Mouse (Mus musculus): ENCODE measurements at regions not wholly inside any gene's neighbourhood (a gene's known extent, or its start where the extent isn't known, plus 50 kb on each side); places are given as distances from the start of the nearest gene placed in this dataset.
"Not testable (repeated sequence)": the region's sequence is repeated elsewhere in the genome, so short reads cannot be mapped to it uniquely, and the experiment has no call there.

GRCm38 (mm10) chr7:116680523-116680922 lies 176.4 kb downstream of the Nucb2 start:
- DNase-seq, result no peak

DNA sequence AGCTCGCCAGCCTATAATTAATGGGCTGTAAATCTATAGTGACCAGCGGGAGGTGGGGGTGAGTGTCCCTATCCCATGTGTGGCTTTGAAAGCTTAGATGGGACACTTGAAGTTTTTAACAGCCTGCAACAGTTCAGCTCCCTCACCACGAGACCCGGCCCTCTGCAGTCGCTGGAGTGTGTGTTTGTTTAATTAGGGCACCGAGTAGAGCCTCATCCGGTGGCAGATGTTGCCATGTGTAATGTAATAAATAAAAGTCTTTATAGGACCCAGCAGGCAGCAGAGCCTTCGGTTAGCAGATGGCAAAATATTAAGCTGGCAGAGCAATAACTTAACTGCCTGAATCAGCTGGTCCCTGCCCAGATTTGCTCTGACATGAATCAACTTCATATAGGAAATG lies 177.1 kb downstream of the Nucb2 start:
- no peak for DNase-seq

DNA sequence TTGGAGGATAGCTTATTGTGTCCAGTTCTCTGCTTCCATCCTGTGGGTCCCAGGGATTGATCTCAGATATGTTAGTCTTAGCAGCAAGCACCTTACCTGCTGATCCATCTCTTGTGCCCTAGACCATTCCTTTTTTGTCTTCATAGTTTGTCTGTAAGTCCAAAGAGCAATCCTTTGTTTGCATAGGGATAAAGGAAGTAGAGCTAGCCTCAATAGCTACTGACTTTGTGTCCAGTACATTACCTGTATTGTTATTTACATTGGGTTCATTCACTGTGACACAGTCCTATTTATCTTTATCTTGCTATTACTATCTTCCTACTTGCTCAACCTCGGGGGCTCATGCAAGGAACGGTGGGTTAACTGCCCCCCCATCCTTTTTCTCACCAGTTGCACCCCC lies 196.2 kb downstream of the Nucb2 start:
- DNase-seq, result no peak

DNA sequence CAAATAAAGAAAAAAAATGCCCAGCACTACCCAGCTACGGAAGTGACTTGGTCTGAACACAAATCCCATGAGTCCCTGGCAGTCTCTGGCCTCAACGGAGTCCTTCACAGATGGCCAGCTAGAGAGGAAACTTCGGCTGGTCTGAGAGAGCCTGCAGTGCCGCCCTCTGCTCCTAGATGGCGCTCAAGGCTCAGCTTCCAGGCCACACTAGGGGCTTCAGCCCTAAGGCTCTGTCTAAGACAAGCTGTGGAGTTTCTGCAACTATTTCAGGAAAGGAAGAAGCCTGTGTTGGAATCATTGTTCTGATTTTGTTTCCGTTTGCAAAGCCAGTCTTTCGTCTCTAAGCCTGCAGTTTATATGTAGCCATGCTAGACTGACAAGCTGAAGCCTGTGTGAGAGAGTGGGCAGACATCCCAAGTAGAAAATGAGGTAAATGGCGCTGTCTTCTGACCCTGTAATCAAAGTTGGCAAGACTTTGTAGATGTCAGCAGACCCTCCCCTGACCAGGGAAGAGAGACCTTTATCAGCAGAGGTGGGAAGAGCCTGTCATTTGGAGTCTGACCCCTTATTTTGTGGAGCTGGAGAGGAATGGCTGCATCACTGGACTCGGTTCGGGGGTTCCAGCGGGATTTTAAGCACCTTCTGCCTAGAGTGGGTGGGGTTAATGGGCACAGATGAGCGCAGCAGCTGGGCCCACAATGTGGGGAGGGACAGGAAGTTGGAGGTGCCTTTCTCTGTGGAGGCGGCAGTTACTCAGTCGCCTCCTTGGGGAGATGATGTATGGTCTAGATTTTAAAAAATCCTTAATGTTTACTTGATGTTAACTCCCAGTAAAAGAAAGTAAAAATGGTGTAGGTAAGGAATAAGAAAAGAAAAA lies 197.5 kb downstream of the Nucb2 start:
- peak; percentile 72 to 82 for DNase-seq

DNA sequence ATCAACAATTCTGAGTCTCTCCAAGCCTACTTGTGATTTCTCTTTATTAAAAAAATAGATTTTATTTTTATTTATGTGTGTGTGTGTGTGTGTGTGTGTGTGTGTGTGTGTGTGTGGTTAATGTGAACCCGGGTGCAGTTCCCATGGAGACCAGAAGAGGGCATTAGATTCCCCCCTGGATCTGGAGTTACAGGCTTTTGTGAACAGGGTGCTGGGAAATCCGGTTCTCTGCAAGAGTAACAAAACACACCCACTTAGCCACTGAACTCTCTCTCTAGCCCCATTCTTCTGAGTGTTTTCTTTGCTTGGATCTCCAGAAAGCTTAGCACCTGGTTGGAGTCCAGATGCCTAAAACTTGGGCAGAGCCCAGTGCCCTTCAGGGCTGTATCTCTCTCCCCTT lies 198.4 kb downstream of the Nucb2 start:
- no peak for DNase-seq

GRCm38 (mm10) chr7:116711541-116711940 lies 207.4 kb downstream of the Nucb2 start:
- no peak for DNase-seq

- DNase-seq, result peak; percentile 7 to 10
These were observed 209.0 kb downstream of the Nucb2 start for GRCm38 (mm10) chr7:116713200-116713599.

- peak; percentile 25 to 67 for DNase-seq
These were observed 211.3 kb downstream of the Nucb2 start for GRCm38 (mm10) chr7:116715234-116716046.

GRCm38 (mm10) chr7:116728379-116728778 lies 224.2 kb downstream of the Nucb2 start:
- DNase-seq, result peak; percentile 27 to 53

DNA sequence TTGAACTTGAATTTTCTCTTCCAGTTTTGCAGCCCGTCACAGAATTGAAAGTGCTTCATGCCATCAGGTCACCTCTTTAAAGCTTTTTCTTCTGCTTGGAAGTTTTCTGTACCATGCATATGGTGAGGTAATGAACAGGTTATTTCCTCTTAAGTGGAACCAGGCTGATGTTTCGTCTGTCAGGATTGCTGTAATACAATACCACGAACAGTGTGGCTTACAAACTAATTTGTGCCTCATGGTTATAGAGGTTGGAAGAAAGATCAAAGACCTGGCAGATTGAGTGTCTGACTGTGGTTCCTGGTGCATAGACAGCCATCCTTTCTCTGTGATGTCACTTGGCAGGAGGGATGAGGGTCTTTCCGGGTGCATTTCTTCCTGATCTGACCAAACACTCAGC lies 225.6 kb downstream of the Nucb2 start:
- no peak for DNase-seq

- DNase-seq, result no peak
These were observed 231.5 kb downstream of the Nucb2 start for GRCm38 (mm10) chr7:116735676-116736075.

DNA sequence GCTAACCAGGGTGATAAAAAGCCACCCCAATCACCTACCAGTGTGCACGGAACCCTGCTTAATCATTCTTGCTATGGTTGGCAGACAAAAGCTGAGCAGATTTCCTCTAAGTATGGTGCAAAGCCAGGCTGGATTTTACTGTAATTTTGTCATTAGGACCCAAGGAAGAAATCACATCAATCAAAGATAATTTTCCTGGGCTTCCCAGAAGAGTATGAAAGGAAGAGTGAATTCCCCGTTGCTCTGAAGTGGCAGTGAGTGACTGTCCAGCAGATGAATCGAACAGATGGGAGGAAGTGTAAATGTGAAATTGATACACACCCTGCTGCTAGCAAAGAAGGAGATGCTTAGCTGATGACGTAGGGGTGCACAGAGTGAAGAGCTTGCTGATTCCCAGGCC lies 232.2 kb downstream of the Nucb2 start:
- no peak for DNase-seq

- DNase-seq, result no peak
These were observed 233.8 kb downstream of the Nucb2 start for GRCm38 (mm10) chr7:116738009-116738408.

DNA sequence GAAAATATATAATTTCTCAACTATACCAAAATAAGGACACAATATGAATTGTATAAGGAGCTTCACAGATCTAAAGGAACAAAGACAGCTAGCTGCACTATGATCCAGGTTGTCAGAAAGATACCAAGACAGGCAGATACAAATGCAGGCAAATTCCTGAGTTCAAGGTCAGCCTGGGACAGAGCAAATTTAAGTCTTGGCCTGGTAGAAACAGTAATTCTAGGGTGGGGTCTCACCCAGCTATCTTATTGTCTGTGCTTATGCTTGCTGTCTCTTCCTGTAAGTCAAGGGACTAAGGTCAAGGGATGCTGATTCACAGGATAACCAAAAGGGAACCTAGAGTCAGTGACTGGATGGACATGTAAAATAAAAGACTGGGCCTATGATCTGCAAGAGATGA lies 250.4 kb downstream of the Nucb2 start:
- no peak for DNase-seq

DNA sequence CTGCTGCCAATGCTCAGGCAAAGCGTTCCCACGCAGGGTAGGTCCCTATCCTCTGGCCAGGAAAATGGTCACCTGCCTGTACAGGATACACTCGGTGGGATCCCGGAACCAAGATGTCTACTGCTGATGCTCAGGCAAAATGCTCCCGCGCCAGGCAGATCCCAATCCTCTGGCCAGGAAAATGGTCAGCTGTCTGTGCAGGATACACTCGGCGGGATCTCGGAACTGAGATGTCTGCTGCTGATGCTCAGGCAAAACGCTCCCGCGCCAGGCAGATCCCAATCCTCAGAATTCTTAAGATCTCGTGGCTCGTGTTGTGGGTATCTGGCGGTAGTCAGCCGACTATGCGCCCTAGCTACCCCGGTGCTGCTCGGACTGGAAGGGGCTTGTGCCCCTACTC lies 288.0 kb downstream of the Nucb2 start:
- DNase-seq, result not testable (repeated sequence)

DNA sequence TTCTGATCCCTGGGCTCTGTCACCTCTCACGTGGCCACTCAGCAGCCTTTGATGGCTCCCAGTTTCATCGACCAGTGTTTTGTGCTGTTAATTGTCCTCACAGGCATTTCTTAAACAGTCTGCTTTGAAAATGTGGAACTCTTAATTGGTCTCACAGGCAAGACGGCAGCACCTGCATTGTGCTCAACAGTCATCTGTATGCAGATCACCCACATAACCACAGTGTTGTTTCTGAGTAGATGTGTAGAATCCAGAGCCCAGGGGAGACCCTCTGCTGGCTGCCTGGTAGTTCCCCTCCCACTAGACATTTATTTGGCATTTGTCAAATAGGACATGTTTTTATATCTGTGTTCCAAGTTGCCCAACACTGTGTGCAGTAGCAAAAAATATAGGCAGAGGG lies 304.3 kb downstream of the Nucb2 start:
- no peak for DNase-seq

- DNase-seq, result no peak
These were observed 312.3 kb downstream of the Nucb2 start for GRCm38 (mm10) chr7:116816494-116816893.

DNA sequence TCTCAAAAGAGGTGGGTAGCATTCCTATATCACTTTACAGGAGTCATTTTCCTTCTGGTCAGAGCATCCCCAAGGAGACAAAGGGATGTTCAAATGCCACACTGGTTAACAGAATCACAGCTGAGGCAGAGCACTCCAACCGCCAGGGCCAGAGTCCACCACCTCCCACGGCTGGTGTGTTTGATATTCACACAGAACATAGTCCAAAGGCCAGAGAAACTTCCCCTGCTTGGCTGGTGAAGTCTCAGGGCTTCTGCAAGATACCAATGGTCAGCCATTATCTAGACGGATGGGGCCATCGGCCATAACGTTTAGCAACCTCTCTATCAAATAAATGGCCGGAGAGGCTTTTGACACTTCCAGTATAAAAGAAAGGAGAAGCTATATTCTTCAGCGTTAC lies 313.8 kb downstream of the Nucb2 start:
- DNase-seq, result no peak

- DNase-seq, result no peak
These were observed 316.4 kb downstream of the Nucb2 start for GRCm38 (mm10) chr7:116820613-116821012.

DNA sequence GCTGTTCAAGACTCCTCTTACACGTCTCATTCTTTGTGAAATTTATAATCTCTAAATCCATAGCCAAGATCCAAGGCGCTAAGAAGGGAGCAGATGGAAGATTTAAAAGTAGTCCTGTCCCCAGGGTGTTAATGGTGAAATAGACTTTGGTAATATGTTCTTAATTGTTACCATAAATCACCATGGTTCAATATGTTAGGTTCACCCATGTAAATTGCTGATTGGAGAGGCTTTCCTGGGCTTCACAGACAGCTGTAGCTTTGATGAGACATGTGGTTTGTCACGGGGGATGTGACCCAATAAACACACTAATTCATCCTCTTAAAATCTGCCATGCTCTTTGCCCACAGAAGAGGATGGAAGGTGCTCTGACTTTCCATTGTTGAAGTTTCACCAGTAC lies 338.7 kb downstream of the Nucb2 start:
- DNase-seq, result no peak

- no peak for DNase-seq
These were observed 343.9 kb downstream of the Nucb2 start for GRCm38 (mm10) chr7:116847846-116848730.

GRCm38 (mm10) chr7:116853351-116853750 lies 349.2 kb downstream of the Nucb2 start:
- DNase-seq, result no peak
